Mouse (Mus musculus) thymus, postnatal 10 days (tissue): ENCODE measurements at regions not wholly inside any gene's neighbourhood (a gene's known extent, or its start where the extent isn't known, plus 50 kb on each side); places are given as distances from the start of the nearest gene placed in this dataset.

Source experiments
- DNase-seq, 2 experiments: peaks; one replicate each; pipeline ENCODE4 v3.0.0; 2021; ENCODE audit warnings: low spot score in 2 of 2

DNA sequence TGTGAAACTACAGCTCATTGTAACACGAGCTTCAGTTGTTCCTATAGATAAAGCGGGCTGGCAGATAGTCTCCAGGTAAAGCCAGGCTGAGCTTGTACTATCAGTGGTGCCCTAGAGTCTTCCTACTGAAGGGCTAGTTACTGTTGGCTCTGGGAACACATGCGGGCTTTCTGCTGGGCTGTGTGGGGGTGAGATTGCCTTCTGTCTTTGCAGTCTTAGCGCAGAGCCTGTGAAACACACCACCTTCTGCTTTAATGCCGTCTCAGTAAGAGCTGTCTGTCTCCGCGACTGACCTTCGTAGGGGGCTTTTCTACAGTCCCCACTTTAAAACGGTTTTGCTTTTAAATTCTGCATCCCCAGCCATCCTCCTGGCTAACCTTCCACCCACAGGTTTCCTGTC, 76.7 kb downstream of the Trim29 start:
- no peak for DNase-seq

- DNase-seq, result no peak
Observed at GRCm38 (mm10) chr9:43389491-43390083, 78.9 kb downstream of the Trim29 start.

DNA sequence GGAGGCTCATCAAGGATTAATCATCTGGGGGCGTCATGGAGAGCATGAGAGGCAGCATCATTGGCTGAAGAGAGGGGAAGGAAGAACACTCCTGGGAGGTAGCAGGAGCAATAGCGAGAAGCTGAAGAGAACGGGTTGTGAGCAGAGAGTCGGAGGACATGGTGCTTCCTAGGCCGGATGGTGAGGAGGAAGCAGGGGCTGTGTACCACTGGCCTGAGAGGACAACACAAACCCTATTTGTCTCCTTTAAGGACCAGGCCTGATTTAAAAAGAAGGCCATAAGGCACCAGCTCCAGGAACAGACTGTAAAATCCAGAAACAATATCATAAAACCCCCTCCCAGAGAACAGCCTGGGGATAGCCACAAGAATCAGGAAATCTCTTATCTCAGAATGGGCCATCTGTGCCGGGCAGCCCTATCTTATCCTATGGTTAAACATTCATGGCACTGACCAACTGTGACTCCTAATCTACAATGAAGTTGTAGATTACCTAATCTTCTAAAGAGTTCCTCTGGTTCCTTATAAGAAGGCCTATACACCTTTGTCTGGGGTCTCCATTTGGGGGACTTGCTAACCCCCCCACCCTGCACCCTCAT, 81.9 kb downstream of the Trim29 start:
- no peak for DNase-seq

DNA sequence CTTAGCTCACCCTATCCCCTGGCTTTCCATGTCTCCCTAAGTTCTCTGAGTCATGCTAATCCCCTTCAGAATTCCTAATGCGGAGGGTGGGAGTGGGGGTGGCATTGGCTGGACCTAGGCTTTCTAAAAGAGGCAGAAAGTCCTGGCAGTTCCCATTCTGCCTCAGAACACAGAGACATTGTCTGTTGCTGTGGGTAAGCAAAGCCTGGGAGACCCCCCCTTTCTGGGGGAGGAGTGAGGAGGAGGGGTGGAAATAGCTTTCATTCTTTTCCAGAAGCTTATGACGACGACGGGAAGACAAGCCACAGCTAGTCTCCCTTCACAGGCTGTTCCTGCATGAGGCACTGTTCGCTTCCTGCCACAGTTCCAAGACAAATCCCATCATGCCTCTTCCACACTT, 83.6 kb downstream of the Trim29 start:
- no peak for DNase-seq

DNA sequence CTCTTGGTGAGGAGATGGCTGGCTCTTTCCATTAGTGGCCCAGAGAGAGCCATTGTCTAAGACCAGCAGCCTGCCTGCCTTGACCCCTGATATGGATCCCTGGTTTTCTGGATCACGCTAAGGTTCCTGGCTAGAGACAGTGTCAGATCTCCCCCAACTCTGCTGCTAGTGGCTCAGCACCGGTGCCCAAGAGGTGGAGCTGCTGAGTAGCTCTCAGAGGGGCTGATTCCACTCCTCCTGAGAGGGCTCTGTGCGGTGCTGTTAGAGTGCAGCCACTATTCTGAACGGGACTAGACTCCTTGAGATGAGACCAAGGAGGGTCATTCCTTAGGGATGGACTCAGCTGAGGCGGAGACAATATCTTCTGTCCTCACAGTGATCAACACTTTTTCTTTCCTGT, 84.6 kb downstream of the Trim29 start:
- DNase-seq, result no peak

DNA sequence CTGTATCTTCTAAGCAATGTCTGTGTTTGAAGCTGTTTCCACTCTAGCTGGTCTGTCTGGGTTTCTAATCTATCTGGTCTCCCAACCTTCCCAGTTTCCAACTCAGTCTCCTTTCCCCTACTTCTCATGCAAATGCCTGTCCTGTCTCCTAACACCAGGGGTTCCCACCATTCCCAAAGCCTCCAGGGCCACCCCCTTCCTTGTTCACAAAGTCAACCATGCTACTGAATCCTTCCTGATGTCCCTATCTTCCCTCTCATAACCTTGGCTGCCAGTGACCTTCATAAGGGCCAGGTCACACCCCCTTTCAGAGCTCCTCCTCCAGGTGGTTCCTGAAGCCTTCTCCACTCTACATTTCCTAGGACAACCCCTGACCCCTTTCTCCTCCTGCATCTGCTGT, 85.9 kb downstream of the Trim29 start:
- no peak for DNase-seq

- DNase-seq, result no peak
Observed at GRCm38 (mm10) chr9:43408493-43408892, 97.8 kb downstream of the Trim29 start.

- no peak for DNase-seq
Observed at GRCm38 (mm10) chr9:43412473-43412872, 101.8 kb downstream of the Trim29 start.

DNA sequence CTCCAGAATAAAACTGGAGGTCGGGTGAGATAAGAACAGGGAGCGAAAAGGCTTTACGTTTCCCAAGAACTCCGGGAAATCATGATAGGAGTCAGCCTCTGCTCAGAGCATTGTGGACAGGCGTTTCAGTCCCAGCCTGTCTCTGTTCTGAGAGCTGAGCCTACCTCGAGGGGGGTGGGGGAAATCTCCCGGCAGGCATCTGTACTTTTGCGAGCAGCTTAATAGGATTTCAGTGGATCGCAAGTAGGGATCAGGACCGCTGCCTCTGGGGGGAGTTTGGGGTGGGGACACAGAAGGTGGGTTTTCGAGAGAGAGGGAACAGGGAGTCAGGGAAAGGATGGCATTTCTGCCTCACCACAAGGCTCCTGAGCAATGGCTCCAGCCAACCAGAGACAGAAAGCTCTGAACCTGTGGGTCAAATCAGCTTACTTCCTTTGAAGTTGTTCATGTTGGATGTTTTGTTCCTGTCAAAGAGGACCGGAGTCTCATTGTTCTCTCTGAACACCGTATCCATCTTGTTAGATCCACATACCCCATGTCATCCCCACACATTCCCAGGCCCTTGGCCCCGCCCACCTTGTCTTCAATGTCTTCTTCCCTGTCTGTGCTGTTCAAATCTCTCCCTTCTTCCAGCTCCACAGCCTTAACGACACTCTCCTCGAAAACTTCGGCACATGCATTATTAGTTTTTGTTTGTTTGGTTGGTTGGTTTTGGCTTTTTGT, 109.5 kb downstream of the Trim29 start:
- DNase-seq, result no peak

- no peak for DNase-seq
Observed at GRCm38 (mm10) chr9:43427007-43427406, 116.4 kb downstream of the Trim29 start.

GRCm38 (mm10) chr9:43433953-43434352, 123.3 kb downstream of the Trim29 start:
- DNase-seq, result no peak

DNA sequence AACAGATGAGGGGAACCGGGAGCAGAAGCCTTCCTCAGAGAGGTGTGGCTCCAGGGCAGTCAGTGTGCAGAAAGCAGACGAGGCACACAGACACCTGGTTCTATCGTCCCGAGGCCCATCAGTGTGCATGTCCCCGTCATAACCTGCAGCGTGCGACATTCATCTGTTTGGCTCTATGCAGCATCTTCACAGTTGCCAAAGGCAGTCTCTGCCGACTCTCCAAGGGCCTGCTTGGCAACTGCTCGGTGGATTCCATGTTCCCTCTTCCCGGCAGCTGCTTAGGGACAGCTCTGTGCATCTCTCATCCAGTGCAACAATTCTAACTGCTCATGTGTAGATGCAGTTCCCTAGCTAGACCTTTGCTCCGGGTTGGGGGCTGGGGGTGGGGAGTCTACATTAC, 127.8 kb downstream of the Trim29 start:
- no peak for DNase-seq

DNA sequence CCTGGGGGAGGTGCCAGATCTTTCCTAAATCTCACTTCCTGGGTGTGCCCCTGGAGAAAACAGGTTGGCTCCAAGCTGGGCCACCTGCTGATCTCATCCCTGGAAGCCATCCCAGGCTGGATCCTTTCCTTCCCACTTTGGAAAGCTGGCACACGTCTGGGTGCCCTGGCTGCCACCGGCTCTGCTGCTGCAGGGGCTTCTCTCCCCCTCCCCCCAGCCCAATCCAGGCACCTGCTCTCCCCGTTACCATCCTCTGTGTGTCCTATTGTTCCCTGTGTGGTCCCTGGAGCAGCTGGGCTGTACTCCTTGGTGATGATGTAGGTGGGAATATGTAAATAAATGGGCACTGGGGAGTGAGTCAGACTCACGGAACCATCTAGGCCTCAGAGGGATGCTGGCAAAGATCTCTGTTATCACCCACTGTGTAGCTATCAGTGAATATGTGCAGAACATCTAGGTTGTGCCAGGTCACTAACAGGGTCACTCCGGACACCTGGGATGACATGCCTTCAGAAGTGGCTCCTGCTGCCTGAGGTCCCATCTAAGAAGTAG, 130.4 kb downstream of the Trim29 start:
- DNase-seq, result no peak

- no peak for DNase-seq
Observed at GRCm38 (mm10) chr9:43445491-43445890, 134.8 kb downstream of the Trim29 start.

- no peak for DNase-seq
Observed at GRCm38 (mm10) chr9:43447372-43447771, 136.7 kb downstream of the Trim29 start.

GRCm38 (mm10) chr9:43448981-43449380, 138.3 kb downstream of the Trim29 start:
- no peak for DNase-seq

GRCm38 (mm10) chr9:43453953-43454582, 143.4 kb downstream of the Trim29 start:
- DNase-seq, result no peak

GRCm38 (mm10) chr9:43457736-43458135, 147.1 kb downstream of the Trim29 start:
- DNase-seq, result no peak

GRCm38 (mm10) chr9:43461131-43461530, 150.5 kb downstream of the Trim29 start:
- no peak for DNase-seq

DNA sequence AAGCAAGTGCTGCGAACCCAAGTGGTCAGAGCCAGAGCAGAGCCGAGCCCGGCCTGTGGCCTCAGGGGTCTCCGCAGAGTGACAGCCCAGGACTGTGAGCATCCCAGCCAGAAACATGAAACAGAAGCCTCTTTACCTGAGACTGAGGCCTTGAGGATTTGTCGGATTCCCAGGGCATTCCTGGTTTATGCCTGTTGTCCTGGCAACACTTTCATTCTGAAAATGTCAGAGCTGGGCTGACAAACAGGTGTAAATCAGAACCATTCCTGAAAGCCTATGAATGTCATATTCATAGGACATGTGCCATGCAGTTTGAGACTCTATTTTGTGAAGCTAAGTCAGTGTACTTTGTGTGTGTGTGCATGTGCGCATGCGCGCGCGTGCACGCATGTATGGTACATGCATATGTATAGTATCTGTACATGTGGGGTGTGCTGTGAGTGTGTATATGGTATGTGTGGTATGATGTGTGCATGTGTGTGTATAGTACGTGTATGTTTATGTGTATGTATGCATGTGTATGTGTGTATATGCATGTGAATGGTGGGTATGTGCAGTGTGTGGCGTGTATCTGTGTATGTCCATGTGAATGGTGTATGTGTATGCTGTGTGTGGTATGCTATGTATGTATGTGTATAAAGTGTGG, 152.9 kb downstream of the Trim29 start:
- DNase-seq, result no peak

DNA sequence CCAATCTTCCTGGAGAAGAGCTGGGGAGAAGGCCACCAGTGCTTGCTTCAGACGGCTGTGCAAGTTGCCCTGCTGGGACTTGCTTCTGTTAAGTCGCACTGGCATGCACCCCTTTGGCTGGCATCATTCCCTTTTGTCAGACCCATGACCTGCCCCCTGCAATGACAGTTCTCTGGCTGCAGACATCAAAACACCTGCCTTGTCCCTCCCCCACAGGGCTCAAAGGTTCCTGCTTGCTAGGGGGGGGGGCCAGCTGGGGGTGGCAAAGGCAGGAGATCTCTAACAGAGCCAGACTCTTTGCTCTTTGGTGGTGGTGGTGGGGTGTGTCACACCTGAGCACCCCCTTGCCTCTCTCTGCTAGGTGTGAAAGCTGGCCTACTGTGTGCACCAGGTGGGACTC, 154.5 kb downstream of the Trim29 start:
- DNase-seq, result no peak

- DNase-seq, result no peak
Observed at GRCm38 (mm10) chr9:43465731-43466330, 155.2 kb downstream of the Trim29 start.
